Mouse (Mus musculus): Measurements from ENCODE around the gene Ptms. TPM values are rescaled to one million over a fixed set of nuclear protein-coding genes. Genes with fewer than 3 reads are reported as not detected.

Gene Ptms
- polyA plus RNA-seq, 1 experiment from 2014 or later, result 320 TPM

- H3K27me3 ChIP-seq (ENCODE audit: control insufficient read depth, insufficient read depth, low read length), result no peaks in the 10 kb centered on the region
- WGBS, result 57% methylated on average over 6 of the region's 7 CpGs
- no peak overlapping the region for H3K4me2 ChIP-seq (replicated peaks; ENCODE audit: low read depth, low read length)
- ATAC-seq (ENCODE audit: insufficient number of reproducible peaks, insufficient read depth, low FRiP score, low read depth), result no peak
- H3K27ac ChIP-seq (ENCODE audit: low read length), result no peak overlapping the region
- H3K9me3 ChIP-seq (ENCODE audit: control insufficient read depth, low read depth, low read length), result no peaks in the 10 kb centered on the region
- no peak overlapping the region for H3K4me3 ChIP-seq (ENCODE audit: low read depth, low read length)
- no peaks in the 10 kb centered on the region for H3K36me3 ChIP-seq (ENCODE audit: control insufficient read depth, insufficient read depth, low read length)
- H3K9ac ChIP-seq (replicated peaks; ENCODE audit: low read depth, low read length), result no peak overlapping the region
- H3K4me1 ChIP-seq (ENCODE audit: control insufficient read depth, insufficient read depth, low read length), result peaks cover 10% of the 10 kb centered on the region; the same call in 1 of the 2 replicates
Observed at GRCm38 (mm10) chr6:124866560-124866959, 53.3 kb downstream of the Ptms start.

- ATAC-seq (ENCODE audit: insufficient number of reproducible peaks, insufficient read depth, low FRiP score, low read depth), result no peak
- Histone ChIP-seq H3K4me3 (ENCODE audit: low read depth, low read length) (no peak overlapping the region), H3K4me1 (ENCODE audit: control insufficient read depth, insufficient read depth, low read length) (peaks cover 10% of the 10 kb centered on the region; the same call in 1 of the 2 replicates), H3K27me3 (ENCODE audit: control insufficient read depth, insufficient read depth, low read length) (no peaks in the 10 kb centered on the region), H3K27ac (ENCODE audit: low read length) (no peak overlapping the region), H3K9me3 (ENCODE audit: control insufficient read depth, low read depth, low read length) (no peaks in the 10 kb centered on the region), H3K9ac (replicated peaks; ENCODE audit: low read depth, low read length) (no peak overlapping the region), H3K36me3 (ENCODE audit: control insufficient read depth, insufficient read depth, low read length) (no peaks in the 10 kb centered on the region), H3K4me2 (replicated peaks; ENCODE audit: low read depth, low read length) (no peak overlapping the region)
- WGBS, result 43% methylated on average over 18 of the region's 18 CpGs
Observed at GRCm38 (mm10) chr6:124865766-124866362, 54.0 kb downstream of the Ptms start.

Other genes with a start within 250 kb of the Ptms start
- gene Emg1, start 207.9 kb downstream of the Ptms start, polyA plus RNA-seq (2014; fragmentation: Nextera tagmentation; extraction: Ambion mirVana), result 201 and 205 TPM in 2 replicates
- gene Phb2, start 207.8 kb downstream of the Ptms start, polyA plus RNA-seq (2014; fragmentation: Nextera tagmentation; extraction: Ambion mirVana), result 290 and 305 TPM in 2 replicates
- gene Ptpn6, start 181.4 kb downstream of the Ptms start, polyA plus RNA-seq (2014; fragmentation: Nextera tagmentation; extraction: Ambion mirVana), result 13.7 and 15.3 TPM in 2 replicates
- 445 and 505 TPM in 2 replicates for gene Grcc10, start 178.7 kb downstream of the Ptms start, polyA plus RNA-seq (2014; fragmentation: Nextera tagmentation; extraction: Ambion mirVana)
- gene Gm45234, start 164.1 kb downstream of the Ptms start, polyA plus RNA-seq (2014; fragmentation: Nextera tagmentation; extraction: Ambion mirVana), result not detected in 2 replicates
- 15.0 and 18.5 TPM in 2 replicates for gene Atn1, start 163.6 kb downstream of the Ptms start, polyA plus RNA-seq (2014; fragmentation: Nextera tagmentation; extraction: Ambion mirVana)
- gene Eno2, start 150.4 kb downstream of the Ptms start, polyA plus RNA-seq (2014; fragmentation: Nextera tagmentation; extraction: Ambion mirVana), result 9.5 and 9.7 TPM in 2 replicates
- 0.32 and 0.35 TPM in 2 replicates for gene Lrrc23, start 140.4 kb downstream of the Ptms start, polyA plus RNA-seq (2014; fragmentation: Nextera tagmentation; extraction: Ambion mirVana)
- 7.4 and 8.0 TPM in 2 replicates for gene Spsb2, start 111.4 kb downstream of the Ptms start, polyA plus RNA-seq (2014; fragmentation: Nextera tagmentation; extraction: Ambion mirVana)
- gene Tpi1, start 105.8 kb downstream of the Ptms start, polyA plus RNA-seq (2014; fragmentation: Nextera tagmentation; extraction: Ambion mirVana), result 844 and 872 TPM in 2 replicates
- gene Usp5, start 90.6 kb downstream of the Ptms start, polyA plus RNA-seq (2014; fragmentation: Nextera tagmentation; extraction: Ambion mirVana), result 121 and 123 TPM in 2 replicates
- gene Cdca3, start 90.6 kb downstream of the Ptms start, polyA plus RNA-seq (2014; fragmentation: Nextera tagmentation; extraction: Ambion mirVana), result 151 and 163 TPM in 2 replicates
- gene Gnb3, start 79.8 kb downstream of the Ptms start, polyA plus RNA-seq (2014; fragmentation: Nextera tagmentation; extraction: Ambion mirVana), result 1.4 and 1.5 TPM in 2 replicates
- gene P3h3, start 62.4 kb downstream of the Ptms start, polyA plus RNA-seq (2014; fragmentation: Nextera tagmentation; extraction: Ambion mirVana), result 43.2 and 43.9 TPM in 2 replicates
- 0.91 and 1.0 TPM in 2 replicates for gene Gpr162, start 56.1 kb downstream of the Ptms start, polyA plus RNA-seq (2014; fragmentation: Nextera tagmentation; extraction: Ambion mirVana)
- gene Cd4, start 31.9 kb downstream of the Ptms start, polyA plus RNA-seq (2014; fragmentation: Nextera tagmentation; extraction: Ambion mirVana), result 0.28 and 0.43 TPM in 2 replicates
- 1.3 and 1.5 TPM in 2 replicates for gene Lag3, start 8.4 kb downstream of the Ptms start, polyA plus RNA-seq (2014; fragmentation: Nextera tagmentation; extraction: Ambion mirVana)
- gene Mlf2, start 11.3 kb upstream of the Ptms start, polyA plus RNA-seq (2014; fragmentation: Nextera tagmentation; extraction: Ambion mirVana), result 341 and 354 TPM in 2 replicates
- gene Cops7a, start 45.4 kb upstream of the Ptms start, polyA plus RNA-seq (2014; fragmentation: Nextera tagmentation; extraction: Ambion mirVana), result 139 and 141 TPM in 2 replicates
- 4.4 and 6.0 TPM in 2 replicates for gene Pianp, start 76.6 kb upstream of the Ptms start, polyA plus RNA-seq (2014; fragmentation: Nextera tagmentation; extraction: Ambion mirVana)
- 15.1 and 15.7 TPM in 2 replicates for gene Zfp384, start 89.0 kb upstream of the Ptms start, polyA plus RNA-seq (2014; fragmentation: Nextera tagmentation; extraction: Ambion mirVana)
- 118 and 119 TPM in 2 replicates for gene Ing4, start 119.7 kb upstream of the Ptms start, polyA plus RNA-seq (2014; fragmentation: Nextera tagmentation; extraction: Ambion mirVana)
- gene Acrbp, start 129.6 kb upstream of the Ptms start, polyA plus RNA-seq (2014; fragmentation: Nextera tagmentation; extraction: Ambion mirVana), result 15.8 and 18.6 TPM in 2 replicates
- gene Lpar5, start 147.8 kb upstream of the Ptms start, polyA plus RNA-seq (2014; fragmentation: Nextera tagmentation; extraction: Ambion mirVana), result 1.2 and 2.1 TPM in 2 replicates
- 70.9 and 78.7 TPM in 2 replicates for gene Chd4, start 175.9 kb upstream of the Ptms start, polyA plus RNA-seq (2014; fragmentation: Nextera tagmentation; extraction: Ambion mirVana)
- gene Nop2, start 211.8 kb upstream of the Ptms start, polyA plus RNA-seq (2014; fragmentation: Nextera tagmentation; extraction: Ambion mirVana), result 52.3 and 55.4 TPM in 2 replicates
- gene Iffo1, start 225.1 kb upstream of the Ptms start, polyA plus RNA-seq (2014; fragmentation: Nextera tagmentation; extraction: Ambion mirVana), result 7.4 and 9.2 TPM in 2 replicates
- 1,945 and 1,966 TPM in 2 replicates for gene Gapdh, start 246.4 kb upstream of the Ptms start, polyA plus RNA-seq (2014; fragmentation: Nextera tagmentation; extraction: Ambion mirVana)